Mouse (Mus musculus): ENCODE results near the gene Agrp.

The Agrp gene

DNA sequence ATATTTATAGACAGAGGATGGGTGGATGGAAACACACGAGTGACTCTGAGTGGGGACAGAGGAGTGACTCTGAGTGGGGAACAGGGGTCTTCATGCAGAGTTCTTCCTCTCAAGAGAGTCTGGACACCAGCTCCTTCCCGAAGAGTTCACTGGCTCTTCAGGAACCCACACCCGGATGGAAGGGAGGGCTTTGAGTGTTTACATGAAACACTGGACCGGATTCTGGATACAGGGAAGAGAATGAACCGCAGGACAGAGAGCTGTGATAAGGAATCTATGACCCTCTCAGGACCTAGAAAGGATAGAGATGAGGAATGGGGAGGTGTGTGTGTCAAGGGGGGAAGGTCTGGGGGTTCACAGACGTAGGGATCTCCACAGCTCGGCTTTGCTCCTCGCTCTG, 119.8 kb downstream of the Agrp start:
- no peak for DNase-seq
